Mouse (Mus musculus): ENCODE data around the gene Gm20388.
A peak's percentile ranks its signal among the peaks of the same experiment; 100 is the strongest.

The Gm20388 gene

GRCm38 (mm10) chr8:120467598-120467997, 557.0 kb downstream of the Gm20388 start:
- no peak for DNase-seq (ENCODE audit: low spot score in 2 of 2)

- DNase-seq (ENCODE audit: low spot score in 2 of 2), result no peak
These were observed 559.5 kb downstream of the Gm20388 start for GRCm38 (mm10) chr8:120470170-120470569.

- DNase-seq (ENCODE audit: low spot score in 2 of 2), result no peak
These were observed 560.5 kb downstream of the Gm20388 start for GRCm38 (mm10) chr8:120471166-120471565.

- DNase-seq (ENCODE audit: low spot score in 2 of 2), result no peak
These were observed 561.1 kb downstream of the Gm20388 start for GRCm38 (mm10) chr8:120471752-120472151.

- no peak for DNase-seq (ENCODE audit: low spot score in 2 of 2)
These were observed 561.6 kb downstream of the Gm20388 start for GRCm38 (mm10) chr8:120472230-120472629.

- DNase-seq (ENCODE audit: low spot score in 2 of 2), result no peak
These were observed 563.2 kb downstream of the Gm20388 start for GRCm38 (mm10) chr8:120473729-120474364.

- no peak for DNase-seq (ENCODE audit: low spot score in 2 of 2)
These were observed 564.0 kb downstream of the Gm20388 start for GRCm38 (mm10) chr8:120474496-120475235.

GRCm38 (mm10) chr8:120475462-120476201, 565.0 kb downstream of the Gm20388 start:
- no peak for DNase-seq (ENCODE audit: low spot score in 2 of 2)

GRCm38 (mm10) chr8:120476711-120477575, 566.3 kb downstream of the Gm20388 start:
- no peak for DNase-seq (ENCODE audit: low spot score in 2 of 2)

- DNase-seq (ENCODE audit: low spot score in 2 of 2), result no peak
These were observed 568.1 kb downstream of the Gm20388 start for GRCm38 (mm10) chr8:120478754-120479153.

GRCm38 (mm10) chr8:120479691-120480090, 569.0 kb downstream of the Gm20388 start:
- DNase-seq (ENCODE audit: low spot score in 2 of 2), result no peak

- DNase-seq (ENCODE audit: low spot score in 2 of 2), result no peak
These were observed 571.5 kb downstream of the Gm20388 start for GRCm38 (mm10) chr8:120482015-120482689.

GRCm38 (mm10) chr8:120484460-120484859, 573.8 kb downstream of the Gm20388 start:
- no peak for DNase-seq (ENCODE audit: low spot score in 2 of 2)

GRCm38 (mm10) chr8:120485116-120485515, 574.5 kb downstream of the Gm20388 start:
- no peak for DNase-seq (ENCODE audit: low spot score in 2 of 2)

GRCm38 (mm10) chr8:120485551-120486476, 575.2 kb downstream of the Gm20388 start:
- DNase-seq (ENCODE audit: low spot score in 2 of 2), result no peak

- DNase-seq (ENCODE audit: low spot score in 2 of 2), result no peak
These were observed 576.1 kb downstream of the Gm20388 start for GRCm38 (mm10) chr8:120486477-120487376.

GRCm38 (mm10) chr8:120487377-120487728, 576.7 kb downstream of the Gm20388 start:
- DNase-seq (ENCODE audit: low spot score in 2 of 2), result peak; percentile 50 to 64

GRCm38 (mm10) chr8:120487729-120488510, 577.3 kb downstream of the Gm20388 start:
- DNase-seq (ENCODE audit: low spot score in 2 of 2), result peak in 1 of 2 experiments; percentile 50

Data from urinary bladder, adult 18-20 months (tissue).